In the genomic region with DNA sequence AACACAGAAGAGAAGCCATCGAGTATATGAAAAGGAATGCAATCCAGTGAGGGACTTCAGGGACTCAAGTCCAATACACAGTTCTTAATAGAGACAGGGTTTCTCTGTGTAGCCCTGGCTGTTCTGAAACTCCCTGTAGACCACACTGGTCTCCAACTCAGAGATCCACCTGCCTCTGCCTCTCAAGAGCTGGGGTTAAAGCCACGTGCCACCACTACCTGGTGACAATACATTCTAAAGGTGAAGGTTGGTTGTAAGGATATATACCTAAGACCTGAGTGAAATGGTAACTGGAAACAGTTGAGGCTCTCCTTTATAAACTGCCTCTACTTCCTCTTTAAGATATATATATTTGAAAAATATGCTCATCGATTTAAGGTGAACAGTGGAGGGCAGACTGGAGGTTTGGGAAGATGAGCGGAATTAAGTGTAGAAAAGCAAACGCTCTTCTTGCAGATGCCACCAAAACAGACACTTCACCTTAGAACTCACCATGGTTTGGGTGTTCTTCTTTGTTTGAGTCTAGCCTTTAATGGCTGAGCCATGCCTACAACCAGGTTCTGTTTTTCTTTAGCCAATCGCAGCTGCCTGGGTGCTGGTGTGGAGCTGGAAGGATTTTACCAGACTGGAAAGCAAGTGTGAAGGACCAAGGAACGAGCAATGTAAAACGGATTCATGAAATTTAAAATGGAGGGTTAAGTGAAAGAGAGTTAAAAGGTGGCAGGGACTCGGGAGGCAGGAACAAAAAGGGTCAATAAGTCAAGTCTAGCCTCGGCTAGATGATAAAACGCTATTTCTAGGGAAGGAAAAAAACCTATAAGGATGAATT, we compare ENCODE assay signal across 8 mouse cellular contexts. TPM values are rescaled to one million over a fixed set of nuclear protein-coding genes. Genes with fewer than 3 reads are reported as not detected.
DNase-seq lines count a peak whose midpoint lies in the region; ATAC-seq and TF ChIP-seq lines count a peak whose summit lies in the region.

No protein-coding gene starts in this region.

- H3K9ac ChIP-seq in heart, embryonic 13.5 days, result peak overlapping the region; percentile 84
- H3K9ac ChIP-seq in ES-E14 (ENCODE audit: insufficient read depth, low read depth, low read length, poor library complexity, severe bottlenecking), result peak overlapping the region; percentile 91
- peak overlapping the region; percentile 73 for H3K9ac ChIP-seq in limb, embryonic 12.5 days (replicated peaks)
- peak overlapping the region; percentile 63 for H3K9ac ChIP-seq in neural tube, embryonic 15.5 days (replicated peaks)

- ATAC-seq in heart, embryonic 13.5 days (ENCODE audit: extremely low read depth, insufficient number of reproducible peaks, low FRiP score, low TSS enrichment), result no peak
- ATAC-seq in erythroblast, adult 5-6 weeks (replicated peaks; ENCODE audit: low FRiP score, poor library complexity, severe bottlenecking), result 0 out of 2 replicates have a peak, but pooled peaks have one; percentile 4
- ATAC-seq in limb, embryonic 12.5 days (ENCODE audit: insufficient number of reproducible peaks, insufficient read depth, low FRiP score, low TSS enrichment, low read depth), result no peak
- ATAC-seq in neural tube, embryonic 15.5 days (ENCODE audit: low FRiP score), result no peak

- H3K27ac ChIP-seq in heart, embryonic 13.5 days (replicated peaks), result peak overlapping the region; percentile 93
- peak overlapping the region; percentile 17; the same call in 1 of the 2 replicates for H3K27ac ChIP-seq in ES-E14 (ENCODE audit: insufficient read depth, low read depth, low read length, poor library complexity, severe bottlenecking)
- H3K27ac ChIP-seq in limb, embryonic 12.5 days, result peak overlapping the region; percentile 95
- H3K27ac ChIP-seq in neural tube, embryonic 15.5 days (replicated peaks), result peak overlapping the region; percentile 84

- peaks cover 3% of the 10 kb centered on the region; the same call in 1 of the 2 replicates for H3K9me3 ChIP-seq in heart, embryonic 13.5 days
- no peaks in the 10 kb centered on the region for H3K9me3 ChIP-seq in ES-E14 (ENCODE audit: control insufficient read depth, insufficient read depth, low read depth, low read length)
- 0 out of 2 replicates have a peak, but pooled peaks cover 3% of the 10 kb centered on the region for H3K9me3 ChIP-seq in limb, embryonic 12.5 days
- no peaks in the 10 kb centered on the region for H3K9me3 ChIP-seq in neural tube, embryonic 15.5 days (replicated peaks)

- no peak for DNase-seq in heart, postnatal 4 days
- no peak for DNase-seq in ES-E14 (ENCODE audit: low read depth, low spot score)
- no peak for DNase-seq in right cerebral cortex, adult 18-20 months
- DNase-seq in layer of hippocampus, postnatal 25 days (ENCODE audit: extremely low spot score in 1 of 2, low spot score in 1 of 2), result no peak

- H3K4me3 ChIP-seq in heart, embryonic 13.5 days, result peak overlapping the region; percentile 64
- H3K4me3 ChIP-seq in ES-E14 (ENCODE audit: insufficient read depth in 1 of 2, low read depth in 1 of 2, low read length in 2 of 2, poor library complexity in 1 of 2, severe bottlenecking in 1 of 2), result peak overlapping the region; percentile 86 to 87
- peak overlapping the region; percentile 50 for H3K4me3 ChIP-seq in limb, embryonic 12.5 days (replicated peaks)
- peak overlapping the region; percentile 59 for H3K4me3 ChIP-seq in neural tube, embryonic 15.5 days (replicated peaks)

- WGBS in heart, embryonic 13.5 days, result 47% methylated on average over 11 of the region's 11 CpGs
- WGBS in limb, embryonic 12.5 days, result 51% methylated on average over 11 of the region's 11 CpGs
- WGBS in neural tube, embryonic 15.5 days, result 46% methylated on average over 11 of the region's 11 CpGs

- H3K36me3 ChIP-seq in heart, embryonic 13.5 days, result peaks cover 32% of the 10 kb centered on the region
- peaks cover 7% of the 10 kb centered on the region for H3K36me3 ChIP-seq in ES-E14 (ENCODE audit: control insufficient read depth, insufficient read depth, low read length, poor library complexity, severe bottlenecking)
- peaks cover 29% of the 10 kb centered on the region for H3K36me3 ChIP-seq in limb, embryonic 12.5 days
- H3K36me3 ChIP-seq in neural tube, embryonic 15.5 days, result peaks cover 18% of the 10 kb centered on the region

- no peaks in the 10 kb centered on the region for H3K27me3 ChIP-seq in heart, embryonic 13.5 days (replicated peaks)
- no peaks in the 10 kb centered on the region for H3K27me3 ChIP-seq in limb, embryonic 12.5 days
- H3K27me3 ChIP-seq in neural tube, embryonic 15.5 days (replicated peaks), result no peaks in the 10 kb centered on the region

- peaks cover 23% of the 10 kb centered on the region for H3K4me1 ChIP-seq in heart, embryonic 13.5 days
- H3K4me1 ChIP-seq in ES-E14 (ENCODE audit: control insufficient read depth in 2 of 2, insufficient read depth in 2 of 2, low read length in 2 of 2, poor library complexity in 1 of 2), result peaks cover 0 to 12% of the 10 kb centered on the region in 2 experiments; a peak in 2 of 4 replicates
- peaks cover 29% of the 10 kb centered on the region for H3K4me1 ChIP-seq in limb, embryonic 12.5 days (replicated peaks)
- H3K4me1 ChIP-seq in neural tube, embryonic 15.5 days, result peaks cover 31% of the 10 kb centered on the region

- H3K4me2 ChIP-seq in heart, embryonic 13.5 days, result peak overlapping the region; percentile 74
- peak overlapping the region; percentile 69 for H3K4me2 ChIP-seq in limb, embryonic 12.5 days
- H3K4me2 ChIP-seq in neural tube, embryonic 15.5 days, result peak overlapping the region; percentile 57

- in situ Hi-C loops in ES-E14 (cut with MboI; ENCODE audit: low sequenced_read_pairs in 2 of 2, unreplicated experiment in 2 of 2), result no loop called here

TF ChIP-seq in ES-E14, 5 proteins besides CTCF, POLR2A, EP300 and RAD21:
- TF ChIP-seq CHD2 (IDR thresholded peaks at IDR 0.05; ENCODE audit: low read depth, low read length) (no peak), MAFK (IDR thresholded peaks at IDR 0.05; ENCODE audit: insufficient read depth, low read depth, low read length) (no peak), HCFC1 (IDR thresholded peaks at IDR 0.05; ENCODE audit: borderline replicate concordance, insufficient read depth, low read length) (no peak), ZC3H11A (IDR thresholded peaks at IDR 0.05; ENCODE audit: borderline replicate concordance, low read depth, low read length) (no peak), ZNF384 (IDR thresholded peaks at IDR 0.05; ENCODE audit: low read depth, low read length) (no peak)

RNA-seq across cellular contexts. Expression of a gene that starts 1.1 kb away (rescaled TPM):
- polyA plus RNA-seq in heart, embryonic 13.5 days (2015; fragmentation: Nextera tagmentation; extraction: Ambion mirVana), result 9.5 and 10.1 TPM in 2 replicates
- 10 to 100 TPM; 11.7 to 12.9 TPM for total RNA-seq in heart, postnatal 4 days (2021)
- total RNA-seq in ES-E14 (2012; rRNA removed), result 11.7 and 12.0 TPM in 2 replicates
- total RNA-seq in erythroblast, adult 5-6 weeks (2015; ENCODE audit: low replicate concordance), result 6.7 and 13.3 TPM in 2 replicates
- 7.4 and 9.6 TPM in 2 replicates for total RNA-seq in erythroblast, adult 5-6 weeks (2017; ENCODE audit: low replicate concordance)
- polyA plus RNA-seq in limb, embryonic 12.5 days (2016; fragmentation: Nextera tagmentation; extraction: Ambion mirVana), result 23.9 and 24.9 TPM in 2 replicates
- polyA plus RNA-seq in neural tube, embryonic 15.5 days (2015; fragmentation: Nextera tagmentation; extraction: Ambion mirVana), result 19.6 and 22.2 TPM in 2 replicates
- 10 to 100 TPM; 12.2 to 14.3 TPM for total RNA-seq in layer of hippocampus, postnatal 25 days (2021)

RNA-seq across cellular contexts. Expression of a gene that starts 2.3 kb away (rescaled TPM):
- polyA plus RNA-seq in heart, embryonic 13.5 days (2015; fragmentation: Nextera tagmentation; extraction: Ambion mirVana), result 9.8 and 10.3 TPM in 2 replicates
- 10 to 100 TPM; 10.7 to 11.1 TPM for total RNA-seq in heart, postnatal 4 days (2021)
- total RNA-seq in ES-E14 (2012; rRNA removed), result 32.5 and 39.0 TPM in 2 replicates
- total RNA-seq in erythroblast, adult 5-6 weeks (2015; ENCODE audit: low replicate concordance), result 11.9 and 13.8 TPM in 2 replicates
- 4.0 and 7.2 TPM in 2 replicates for total RNA-seq in erythroblast, adult 5-6 weeks (2017; ENCODE audit: low replicate concordance)
- 17.7 and 19.1 TPM in 2 replicates for polyA plus RNA-seq in limb, embryonic 12.5 days (2016; fragmentation: Nextera tagmentation; extraction: Ambion mirVana)
- polyA plus RNA-seq in neural tube, embryonic 15.5 days (2015; fragmentation: Nextera tagmentation; extraction: Ambion mirVana), result 9.6 and 10.9 TPM in 2 replicates
- total RNA-seq in layer of hippocampus, postnatal 25 days (2021), result 1 to 10 TPM; 9.3 to 9.4 TPM

Comparison
In these comparisons a context has a peak if more than half of its experiments do, and no peak if none do; other contexts are left out.
1. H3K27ac ChIP-seq: peak in every context shown above with its lines; median percentile 95 in limb, embryonic 12.5 days; 93 in heart, embryonic 13.5 days; 84 in neural tube, embryonic 15.5 days; 17 in ES-E14.